Mouse (Mus musculus): ENCODE measurements around the gene Numa1. TPM values are rescaled to one million over a fixed set of nuclear protein-coding genes. Genes with fewer than 3 reads are reported as not detected.

Gene Numa1
- total RNA-seq, 2 experiments from 2014 or later = 98.4 to 108 TPM

GRCm38 (mm10) chr7:102062203-102062602 is 128.3 kb downstream of the Numa1 start:
- no peak for DNase-seq

GRCm38 (mm10) chr7:102063891-102064290 is 130.0 kb downstream of the Numa1 start:
- no peak for DNase-seq

Other genes with a start within 250 kb of the Numa1 start
- gene Phox2a, start 115.8 kb upstream of the Numa1 start, total RNA-seq (2021) = under 1 TPM; 0.27 to 0.43 TPM
- 100 to 1,000 TPM; 139 to 141 TPM for gene Inppl1, start 95.9 kb upstream of the Numa1 start, total RNA-seq (2021)
- under 1 TPM; 0.33 to 0.38 TPM for gene Folr2, start 76.9 kb upstream of the Numa1 start, total RNA-seq (2021)
- gene Anapc15, start 70.4 kb upstream of the Numa1 start, total RNA-seq (2021) = 10 to 100 TPM; 45.7 to 50.8 TPM
- gene Folr1, start 63.3 kb upstream of the Numa1 start, total RNA-seq (2021) = 1 to 10 TPM; 1.1 to 2.9 TPM
- 100 to 1,000 TPM; 104 to 109 TPM for gene Lamtor1, start 28.2 kb upstream of the Numa1 start, total RNA-seq (2021)
- not detected for gene Tomt, start 27.8 kb upstream of the Numa1 start, total RNA-seq (2021)
- gene Lrrc51, start 216 bp upstream of the Numa1 start, total RNA-seq (2021) = 1 to 10 TPM; 1.1 TPM
- gene Il18bp, start 84.6 kb downstream of the Numa1 start, total RNA-seq (2021) = 1 to 10 TPM; 3.6 to 4.1 TPM
- gene Rnf121, start 131.4 kb downstream of the Numa1 start, total RNA-seq (2021) = 10 to 100 TPM; 23.8 to 25.6 TPM
- gene Xndc1, start 131.4 kb downstream of the Numa1 start, total RNA-seq (2021) = 10 to 100 TPM; 13.2 to 13.3 TPM
- 1 to 10 TPM in 1 of 2 experiments, under 1 TPM in 1; 0.90 to 1.1 TPM for gene Xntrpc, start 131.6 kb downstream of the Numa1 start, total RNA-seq (2021)
- gene Trpc2, start 149.0 kb downstream of the Numa1 start, total RNA-seq (2021) = under 1 TPM; 0.36 to 0.50 TPM
- 1 to 10 TPM; 8.0 to 8.1 TPM for gene Art1, start 167.6 kb downstream of the Numa1 start, total RNA-seq (2021)
- 1 to 10 TPM in 1 of 2 experiments, under 1 TPM in 1; 0.45 to 1.1 TPM for gene Art5, start 175.4 kb downstream of the Numa1 start, total RNA-seq (2021)
- under 1 TPM in 1 of 2 experiments, not detected in 1; 0.10 TPM for gene Chrna10, start 182.7 kb downstream of the Numa1 start, total RNA-seq (2021)

Measured in heart, postnatal 4 days (tissue).